Mouse (Mus musculus) v-Abl transformed pro-B cells (cell line): ENCODE measurements around the gene Olfr317.
"Not testable (repeated sequence)": the region's sequence is repeated elsewhere in the genome, so short reads cannot be mapped to it uniquely, and the experiment has no call there.

ENCODE experiments used
- in situ Hi-C, 2 experiments: fragments of 400-800 bp; cut with MboI; formaldehyde crosslinking; loops; one replicate each; pipeline ENCODE4 v1.15.1; 2025; ENCODE audit not compliant: unreplicated experiment in 2 of 2

Gene Olfr317

DNA sequence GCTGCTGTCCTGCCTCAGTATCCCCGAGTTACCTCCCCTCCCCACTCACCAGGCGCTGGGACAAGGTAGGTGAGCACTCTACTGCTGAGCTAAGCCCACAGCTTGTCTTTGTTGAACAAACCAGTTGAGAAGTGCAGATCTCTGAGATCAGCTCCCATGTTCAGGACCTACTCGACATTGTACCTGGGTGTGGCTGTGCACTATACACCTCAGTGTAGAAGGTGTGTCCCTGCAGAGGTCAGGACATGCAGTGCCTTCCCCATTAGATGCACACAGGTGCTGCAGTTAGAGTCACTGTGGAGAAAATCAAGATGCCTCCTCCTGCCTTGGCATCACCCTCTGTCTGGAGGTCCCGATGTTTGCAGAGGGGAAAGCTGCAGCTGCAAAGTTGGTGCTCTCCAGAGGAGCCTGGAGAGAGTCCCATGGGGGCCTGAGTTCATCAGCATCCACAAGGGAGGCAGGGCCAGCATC, at the start of gene Olfr317:
Gene Olfr317 (minus strand): TSS at position 421 of the 471 bp plus-strand sequence.
- in situ Hi-C loops, result no loop called here

DNA sequence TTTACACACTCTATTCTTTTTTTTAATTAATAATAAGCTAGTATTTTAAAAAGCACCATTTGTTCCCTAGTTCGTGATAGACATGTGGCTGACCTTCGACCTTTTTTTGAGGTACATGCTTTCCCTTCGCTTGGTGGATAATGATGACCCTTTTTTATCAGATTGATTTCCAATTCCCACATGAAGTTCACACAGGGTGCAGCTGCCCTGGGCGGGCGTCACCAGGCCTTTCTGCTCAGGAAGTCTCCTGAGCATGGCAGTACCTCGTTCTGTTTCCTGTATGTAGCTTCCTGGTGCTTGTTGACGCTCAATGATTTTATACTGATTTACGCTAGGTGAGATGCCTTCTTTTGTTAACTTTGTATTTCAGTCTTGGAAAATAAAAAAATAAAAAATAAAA, 49.3 kb upstream of the Olfr317 start:
- in situ Hi-C loops, result no loop called here

DNA sequence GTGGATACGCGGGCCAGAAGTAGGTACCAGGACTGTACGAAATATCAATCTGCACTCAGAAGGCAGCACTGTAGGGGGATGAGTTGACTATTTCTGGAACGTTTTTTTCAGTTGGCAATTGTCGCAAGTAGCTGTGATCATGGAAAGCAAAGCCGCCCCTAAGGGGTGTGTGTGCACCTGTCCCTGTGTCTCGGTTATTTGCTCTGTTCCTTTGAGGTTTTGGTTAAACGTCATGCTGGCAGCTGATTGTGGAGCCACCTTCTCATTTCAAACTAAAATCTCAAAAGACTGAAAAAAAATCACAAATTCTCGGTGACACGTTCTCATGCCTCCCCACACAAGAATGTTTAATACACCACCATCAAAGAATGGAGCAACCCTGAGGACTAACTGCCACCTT, 48.6 kb upstream of the Olfr317 start:
- in situ Hi-C loops, result no loop called here

DNA sequence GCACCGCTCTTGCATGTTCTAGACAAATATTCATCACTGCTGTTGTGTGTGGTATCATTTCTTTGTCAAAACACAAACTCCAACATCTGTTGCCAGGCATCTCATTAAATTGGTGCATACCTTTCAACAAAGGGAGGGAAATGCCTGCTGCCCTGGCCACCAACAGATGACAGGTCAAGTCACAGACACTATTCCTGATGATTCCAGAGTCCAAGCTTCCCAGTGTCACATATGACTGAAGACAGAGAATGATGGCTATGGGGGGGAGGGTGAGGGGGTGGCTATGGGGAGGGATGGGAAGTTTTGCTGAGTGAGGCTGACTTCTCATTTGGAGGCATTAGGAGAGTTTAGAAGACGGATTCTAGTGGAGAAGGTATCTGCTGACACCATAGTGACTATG, 45.2 kb upstream of the Olfr317 start:
- in situ Hi-C loops, result no loop called here

DNA sequence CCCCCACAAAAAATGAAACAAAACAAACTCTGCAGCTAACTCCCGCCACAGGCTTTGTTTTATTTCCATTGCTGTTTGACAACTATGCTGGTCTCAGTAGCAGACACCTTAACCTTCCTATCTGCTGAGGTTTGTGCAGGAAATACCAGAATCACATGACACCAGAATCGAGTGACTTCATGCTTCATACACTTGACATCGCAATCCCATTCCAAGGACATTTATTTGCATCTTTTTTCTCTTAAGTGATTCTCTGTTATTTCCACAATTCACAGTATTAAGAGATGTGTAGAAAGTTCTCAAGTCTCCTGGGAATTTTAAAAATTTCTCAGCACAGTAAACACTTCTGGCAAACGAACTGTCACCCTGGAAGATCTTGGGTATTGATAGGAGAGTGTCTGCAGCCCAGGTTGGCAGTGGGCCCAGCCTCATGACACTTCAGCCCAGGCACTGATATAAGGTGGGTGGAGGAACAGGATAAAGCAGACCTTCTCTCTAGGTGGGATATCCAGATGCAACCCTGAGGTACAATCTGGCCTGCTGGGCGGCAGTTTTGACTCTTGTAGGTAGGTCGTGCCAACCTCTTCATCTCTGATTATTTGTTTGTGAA, 43.6 kb upstream of the Olfr317 start, which contains the start of gene Olfr314:
Gene Olfr314 (plus strand): TSS at position 473 of the 610 bp plus-strand sequence.
- in situ Hi-C loops, result no loop called here

DNA sequence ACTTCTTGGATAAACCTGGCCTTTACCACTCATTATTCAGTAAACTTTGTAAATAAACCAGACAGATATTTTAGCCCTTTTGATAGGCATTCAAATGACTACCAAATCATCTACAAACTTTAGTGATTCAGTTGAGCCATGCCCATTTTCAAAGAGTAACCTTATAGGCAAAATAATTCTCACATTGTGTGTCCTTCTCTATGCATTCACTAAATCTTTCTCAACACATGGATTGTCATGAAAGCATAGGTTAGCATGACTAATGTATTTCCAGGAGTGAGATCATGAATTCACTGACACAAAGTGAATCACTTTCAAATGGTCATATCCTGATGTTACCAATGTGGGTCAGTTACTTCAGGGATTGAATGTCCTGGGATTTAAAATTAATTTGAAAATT, 33.9 kb upstream of the Olfr317 start, which contains the start of gene Olfr315:
Gene Olfr315 (plus strand): TSS at position 301 of the 400 bp plus-strand sequence.
- in situ Hi-C loops, result no loop called here

DNA sequence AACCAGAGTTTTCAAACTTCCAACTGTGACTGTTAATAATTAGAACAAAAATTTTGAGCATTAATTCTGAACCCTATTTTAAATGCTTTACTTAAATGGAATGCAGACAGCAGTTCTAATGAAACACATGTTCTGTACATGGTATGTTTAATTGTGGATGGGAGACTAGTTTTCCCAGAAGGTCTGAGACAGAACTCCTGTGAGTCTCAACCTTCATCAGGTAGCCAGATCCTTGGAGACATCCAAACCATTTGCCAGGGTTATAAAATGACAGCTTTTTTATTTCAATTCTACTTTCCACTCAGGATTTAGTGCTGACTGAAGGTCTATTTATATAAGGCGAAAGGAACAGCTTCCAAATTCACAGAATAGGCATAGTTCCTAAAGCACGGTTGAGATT, 13.4 kb upstream of the Olfr317 start, which contains the start of gene Olfr316:
Gene Olfr316 (plus strand): TSS at position 301 of the 400 bp plus-strand sequence.
- in situ Hi-C loops, result no loop called here

DNA sequence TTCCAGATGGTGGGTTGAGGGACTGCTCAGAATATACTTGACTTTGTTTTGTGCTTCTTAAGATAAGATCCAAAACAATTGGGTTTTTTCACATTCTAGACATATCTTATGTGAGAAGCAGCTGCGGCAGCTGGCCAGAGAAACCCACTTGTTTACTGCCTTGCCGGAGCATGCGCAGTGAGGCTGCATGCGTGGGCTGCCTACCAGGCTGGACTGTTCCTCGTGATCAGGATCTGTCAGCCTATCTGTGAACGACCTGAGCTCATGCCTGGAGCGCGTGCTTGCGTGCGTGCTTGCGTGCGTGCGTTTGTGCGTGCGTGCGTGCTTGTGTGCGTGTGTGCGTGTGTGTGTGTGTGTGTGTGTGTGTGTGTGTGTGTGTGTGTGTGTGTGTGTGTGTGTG, 12.1 kb upstream of the Olfr317 start:
- in situ Hi-C loops, result not testable (repeated sequence)

DNA sequence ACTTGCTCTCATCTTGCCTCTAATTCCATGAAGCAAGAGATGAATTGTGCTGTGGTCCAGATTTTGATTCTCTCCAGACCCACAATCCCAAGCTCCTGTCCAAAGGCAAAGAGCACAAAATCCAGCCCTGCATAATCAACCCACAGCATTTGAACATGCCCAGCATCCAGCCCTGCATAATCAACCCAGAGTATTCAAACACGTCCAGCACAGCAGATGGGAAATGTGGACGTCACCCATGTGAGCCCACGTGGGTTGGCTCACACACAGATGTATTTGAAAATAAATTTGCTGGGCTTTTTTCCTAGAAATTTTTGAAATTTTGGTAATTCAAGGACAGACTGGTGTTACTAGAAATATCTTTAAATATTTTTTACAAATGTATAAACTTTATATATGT, 5.6 kb downstream of the Olfr317 start:
- in situ Hi-C loops, result no loop called here

DNA sequence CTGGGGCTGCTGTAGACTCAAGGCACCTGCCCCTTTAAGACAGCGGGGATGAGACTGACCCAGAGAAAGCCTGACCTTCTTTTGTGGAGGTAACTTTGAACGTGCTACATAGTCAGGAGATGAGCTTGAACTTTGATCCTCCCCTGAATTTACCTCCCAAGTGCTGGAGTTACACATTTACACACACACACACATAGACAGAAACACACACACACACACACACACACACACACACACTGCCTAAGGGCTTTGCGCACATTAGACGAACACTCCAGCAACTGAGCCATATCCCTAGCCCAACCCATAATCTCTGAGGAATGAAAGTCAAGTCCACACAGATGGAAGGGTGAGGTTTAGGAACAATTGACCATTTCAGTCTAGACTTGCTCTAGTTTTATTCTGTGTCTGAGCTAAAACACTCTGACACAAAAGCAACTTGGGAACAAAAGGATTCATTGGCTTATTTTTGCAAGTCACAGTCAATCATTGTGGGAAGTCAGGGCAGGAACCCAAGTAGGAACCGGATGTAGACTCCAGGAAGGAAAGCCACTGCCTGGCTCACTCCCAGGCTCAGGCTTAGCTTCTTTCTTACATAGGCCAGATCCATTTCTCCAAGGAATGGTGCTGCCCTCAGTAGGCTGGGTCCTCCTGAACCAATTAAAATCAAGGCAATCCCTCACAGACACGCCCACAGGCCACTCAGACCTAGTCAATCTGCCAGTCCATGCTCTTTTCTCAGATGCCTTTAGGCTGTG, 10.9 kb downstream of the Olfr317 start:
- in situ Hi-C loops, result not testable (repeated sequence)

DNA sequence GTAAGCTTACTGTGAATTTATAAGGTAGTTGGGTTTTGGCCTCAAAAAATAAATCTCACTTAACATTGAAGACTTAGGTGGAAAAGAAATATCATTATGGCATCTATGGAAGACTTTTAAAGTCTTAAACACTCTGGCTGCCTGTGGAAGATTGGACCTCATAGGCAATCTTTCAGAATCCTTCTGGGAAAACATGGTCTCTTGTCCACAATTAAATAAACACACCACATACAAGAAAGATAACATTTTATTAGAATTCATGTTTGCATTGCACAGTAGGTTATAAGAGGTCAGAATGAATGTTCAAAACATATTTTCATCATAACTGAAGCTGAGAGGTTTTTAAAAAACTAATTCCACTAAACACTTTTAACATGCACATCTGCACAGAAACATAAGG, 15.1 kb downstream of the Olfr317 start, which contains the start of gene Olfr318:
Gene Olfr318 (minus strand): TSS at position 101 of the 400 bp plus-strand sequence.
- in situ Hi-C loops, result no loop called here

DNA sequence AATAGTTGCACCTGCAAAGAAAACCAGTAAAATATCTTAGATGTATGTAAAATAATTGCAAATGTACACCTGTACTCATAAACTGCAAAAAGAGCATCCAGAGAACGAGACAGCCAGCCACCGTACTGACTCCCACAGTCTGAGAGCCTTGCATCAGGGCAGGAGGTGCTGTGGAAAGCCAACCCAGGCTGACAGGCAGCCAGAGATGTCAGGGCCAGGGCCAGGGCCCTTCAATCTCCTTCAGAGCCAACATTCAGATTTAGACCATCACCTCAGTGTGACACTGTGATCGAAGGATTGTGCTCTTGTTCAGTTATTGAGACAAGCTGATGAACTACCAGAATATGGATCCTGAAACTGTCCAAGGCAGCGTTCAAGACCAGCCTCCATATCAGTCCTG, 19.3 kb downstream of the Olfr317 start:
- in situ Hi-C loops, result no loop called here

DNA sequence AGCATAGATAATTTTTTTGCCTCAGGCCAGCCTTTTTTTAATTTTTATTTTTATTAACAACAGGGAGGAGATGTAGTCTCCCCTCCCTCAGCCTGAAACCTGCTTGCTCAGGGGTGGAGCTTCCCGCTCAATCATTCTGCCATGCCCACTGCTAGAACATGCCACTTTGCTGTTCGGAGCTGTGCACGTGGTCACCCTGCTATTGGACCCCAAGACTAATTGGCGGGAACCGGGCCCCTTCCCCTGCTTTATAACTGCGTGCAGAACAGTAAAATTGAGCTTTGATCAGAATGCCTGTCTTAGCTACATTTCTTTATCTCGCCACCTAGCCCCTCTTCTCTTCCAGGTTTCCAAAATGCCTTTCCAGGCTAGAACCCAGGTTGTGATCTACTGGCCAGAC, 21.3 kb downstream of the Olfr317 start:
- in situ Hi-C loops, result not testable (repeated sequence)

DNA sequence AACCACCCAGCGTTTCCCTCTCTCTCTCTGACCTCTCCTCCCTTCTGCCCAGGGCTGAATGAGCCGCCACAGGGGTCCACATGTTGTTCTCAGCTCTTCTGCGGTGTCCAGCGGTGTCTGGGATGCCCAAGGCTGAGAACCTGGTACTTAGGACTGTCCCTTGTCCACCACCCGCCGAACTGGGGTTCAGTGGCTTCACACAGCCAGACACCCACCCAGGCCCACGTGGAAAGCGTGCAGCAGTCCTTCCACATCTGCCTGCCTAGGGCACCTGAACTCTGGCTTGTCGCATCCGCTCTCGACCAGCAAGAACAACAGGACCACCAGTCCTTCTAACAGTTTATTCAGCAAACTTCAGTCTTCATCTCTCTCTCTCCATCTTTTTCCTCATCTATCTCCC, 29.9 kb downstream of the Olfr317 start:
- in situ Hi-C loops, result no loop called here

DNA sequence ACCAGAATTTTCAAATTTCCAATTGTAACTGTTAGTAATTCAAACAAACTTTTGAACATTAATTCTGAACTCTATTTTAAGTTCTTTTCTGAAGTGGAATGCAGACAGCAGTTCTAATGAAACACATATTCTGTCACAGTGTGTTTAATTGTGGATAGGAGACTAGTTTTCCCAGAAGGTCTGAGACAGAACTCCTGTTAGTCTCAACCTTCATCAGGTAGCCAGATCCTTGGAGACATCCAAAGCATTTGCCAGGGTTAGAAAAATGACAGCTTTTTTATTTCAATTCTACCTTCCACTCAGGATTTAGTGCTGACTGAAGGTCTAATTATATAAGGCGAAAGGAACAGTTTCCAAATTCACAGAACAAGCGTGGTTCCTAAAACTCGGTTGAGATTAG, 40.1 kb downstream of the Olfr317 start, which contains the start of gene Olfr319:
Gene Olfr319 (plus strand): TSS at position 301 of the 400 bp plus-strand sequence.
- in situ Hi-C loops, result no loop called here
